Mouse (Mus musculus) liver, postnatal 0 days (tissue): ENCODE measurements around the gene Timm50.

Experiments used
- CTCF ChIP-seq: sonication (generic); IDR thresholded peaks from 2 replicates; pipeline ENCODE4 v1.5.1; 2016; ENCODE audit warnings: antibody characterized with exemption, low read depth
- EP300 ChIP-seq: IDR thresholded peaks from 2 replicates; pipeline ENCODE4 v1.6.1; 2016; ENCODE audit warnings: antibody characterized with exemption, low read depth, mild to moderate bottlenecking

GRCm38 (mm10) chr7:28348601-28349000 lies 36.7 kb upstream of the Timm50 start:
- peak; percentile 39 for TF ChIP-seq CTCF
- no peak for TF ChIP-seq EP300
